Mouse (Mus musculus): ENCODE measurements around the gene Eif2ak2. TPM values are rescaled to one million over a fixed set of nuclear protein-coding genes. Genes with fewer than 3 reads are reported as not detected.

Gene Eif2ak2
- total and polyA plus RNA-seq, 3 experiments, result 14.1 to 18.1 TPM; not detected in 1

- peak in 1 of 2 experiments; percentile 82; a peak in 2 of 4 replicates for TF ChIP-seq POLR2A (IDR thresholded peaks at IDR 0.05; ENCODE audit: control insufficient read depth in 1 of 2, insufficient read depth in 1 of 2, low read depth in 1 of 2, low read length in 2 of 2, poor library complexity in 1 of 2)
- peak; percentile 67; the same call in 1 of the 2 replicates for TF ChIP-seq SIN3A (IDR thresholded peaks at IDR 0.05; ENCODE audit: low read length)
- TF ChIP-seq MXI1 (IDR thresholded peaks at IDR 0.05; ENCODE audit: low read depth, low read length), result peak; percentile 36; the same call in 1 of the 2 replicates
Observed at GRCm38 (mm10) chr17:78912861-78913281, 30.5 kb upstream of the Eif2ak2 start (continued).

- no peak overlapping the region for H3K27ac ChIP-seq (ENCODE audit: control insufficient read depth, low read depth, low read length)
- no peak for DNase-seq (ENCODE audit: low read depth, low spot score)
- peaks cover 0 to 8% of the 10 kb centered on the region in 2 experiments; a peak in 2 of 4 replicates for H3K36me3 ChIP-seq (ENCODE audit: control insufficient read depth in 1 of 2, insufficient read depth in 2 of 2, low read length in 2 of 2)
- H3K4me3 ChIP-seq (ENCODE audit: control insufficient read depth in 1 of 2, insufficient read depth in 1 of 2, low read depth in 2 of 2, low read length in 2 of 2), result no peak overlapping the region
- no peaks in the 10 kb centered on the region; the same call in 1 of the 2 replicates for H3K79me2 ChIP-seq (ENCODE audit: control insufficient read depth, insufficient read depth, low read length, poor library complexity)
- peaks cover 0 to 5% of the 10 kb centered on the region in 2 experiments; a peak in 3 of 4 replicates for H3K4me1 ChIP-seq (ENCODE audit: control insufficient read depth in 1 of 2, insufficient read depth in 2 of 2, low read length in 2 of 2)
- TF ChIP-seq MXI1 (IDR thresholded peaks at IDR 0.05; ENCODE audit: low read depth, low read length) (no peak), NELFE (IDR thresholded peaks at IDR 0.05; ENCODE audit: low read depth, low read length) (no peak), TCF12 (IDR thresholded peaks at IDR 0.05; ENCODE audit: low read depth, low read length) (no peak), RCOR1 (IDR thresholded peaks at IDR 0.05; ENCODE audit: low read depth, low read length) (no peak), USF2 (IDR thresholded peaks at IDR 0.05; ENCODE audit: borderline replicate concordance in 1 of 2, insufficient read depth in 1 of 2, low read depth in 1 of 2, low read length in 2 of 2) (no peak), MYC (IDR thresholded peaks at IDR 0.05; ENCODE audit: low read depth, low read length) (no peak), MYB (IDR thresholded peaks at IDR 0.05; ENCODE audit: low read depth, low read length) (no peak), CHD1 (IDR thresholded peaks at IDR 0.05; ENCODE audit: low read depth, low read length) (no peak), USF1 (IDR thresholded peaks at IDR 0.05; ENCODE audit: low read depth, low read length) (no peak), RAD21 (IDR thresholded peaks at IDR 0.05; ENCODE audit: low read depth, low read length) (no peak)
- H3K9ac ChIP-seq (ENCODE audit: control insufficient read depth, low read depth, low read length, poor library complexity, severe bottlenecking), result no peak overlapping the region
- no peaks in the 10 kb centered on the region for H3K9me3 ChIP-seq (replicated peaks; ENCODE audit: insufficient read depth, low read length)
- H3K27me3 ChIP-seq (ENCODE audit: control insufficient read depth in 1 of 2, insufficient read depth in 2 of 2, low read length in 2 of 2), result no peaks in the 10 kb centered on the region
Observed at GRCm38 (mm10) chr17:78909374-78909773, 27.0 kb upstream of the Eif2ak2 start.

- no peaks in the 10 kb centered on the region for H3K9me3 ChIP-seq (replicated peaks; ENCODE audit: insufficient read depth, low read length)
- no peak for TF ChIP-seq RCOR1 (IDR thresholded peaks at IDR 0.05; ENCODE audit: low read depth, low read length)
- TF ChIP-seq MEF2A (IDR thresholded peaks at IDR 0.05; ENCODE audit: extremely low read depth, insufficient replicate concordance, low read depth, low read length, poor library complexity, severe bottlenecking), result no peak
- no peak for TF ChIP-seq MAFK (IDR thresholded peaks at IDR 0.05; ENCODE audit: borderline replicate concordance, low read depth, low read length)
- TF ChIP-seq TCF12 (IDR thresholded peaks at IDR 0.05; ENCODE audit: low read depth, low read length), result no peak
- TF ChIP-seq USF2 (IDR thresholded peaks at IDR 0.05; ENCODE audit: borderline replicate concordance in 1 of 2, insufficient read depth in 1 of 2, low read depth in 1 of 2, low read length in 2 of 2), result no peak
- no peak for TF ChIP-seq ZC3H11A (IDR thresholded peaks at IDR 0.05; ENCODE audit: low read depth, low read length)
- no peak for TF ChIP-seq POLR2AphosphoS5 (IDR thresholded peaks at IDR 0.05; ENCODE audit: borderline replicate concordance, low read depth, low read length)
- no peak for TF ChIP-seq TAL1 (IDR thresholded peaks at IDR 0.05; ENCODE audit: low read length)
- no peak for TF ChIP-seq SMC3 (IDR thresholded peaks at IDR 0.05; ENCODE audit: low read depth, low read length)
- TF ChIP-seq ELF1 (IDR thresholded peaks at IDR 0.05; ENCODE audit: low read depth, low read length), result no peak
- no peak for TF ChIP-seq ETS1 (IDR thresholded peaks at IDR 0.05; ENCODE audit: low read depth, low read length)
- TF ChIP-seq CHD2 (IDR thresholded peaks at IDR 0.05; ENCODE audit: low read length), result no peak
- no peak for TF ChIP-seq USF1 (IDR thresholded peaks at IDR 0.05; ENCODE audit: low read depth, low read length)
- TF ChIP-seq TBP (IDR thresholded peaks at IDR 0.05; ENCODE audit: low read depth, low read length), result no peak
- no peak for TF ChIP-seq EP300 (IDR thresholded peaks at IDR 0.05; ENCODE audit: low read depth in 1 of 2, low read length in 2 of 2)
- TF ChIP-seq SIN3A (IDR thresholded peaks at IDR 0.05; ENCODE audit: low read length), result no peak
- no peak for TF ChIP-seq ZMIZ1 (IDR thresholded peaks at IDR 0.05; ENCODE audit: low read depth, low read length)
- TF ChIP-seq ZKSCAN1 (IDR thresholded peaks at IDR 0.05; ENCODE audit: low read depth, low read length), result no peak
- TF ChIP-seq NRF1 (IDR thresholded peaks at IDR 0.05; ENCODE audit: insufficient read depth, low read depth, low read length, poor library complexity, severe bottlenecking), result no peak
- H3K4me1 ChIP-seq (ENCODE audit: control insufficient read depth in 1 of 2, insufficient read depth in 2 of 2, low read length in 2 of 2), result no peaks in the 10 kb centered on the region
- H3K79me2 ChIP-seq (ENCODE audit: control insufficient read depth, insufficient read depth, low read length, poor library complexity), result no peaks in the 10 kb centered on the region
- no peaks in the 10 kb centered on the region for H3K27me3 ChIP-seq (ENCODE audit: control insufficient read depth in 1 of 2, insufficient read depth in 2 of 2, low read length in 2 of 2)
- no peak for DNase-seq (ENCODE audit: low read depth, low spot score)
- no peak within 1 kb of the TSS for H3K4me3 ChIP-seq (ENCODE audit: control insufficient read depth in 1 of 2, insufficient read depth in 1 of 2, low read depth in 2 of 2, low read length in 2 of 2)
- H3K9ac ChIP-seq (ENCODE audit: control insufficient read depth, low read depth, low read length, poor library complexity, severe bottlenecking), result no peak within 1 kb of the TSS
- H3K36me3 ChIP-seq (ENCODE audit: control insufficient read depth in 1 of 2, insufficient read depth in 2 of 2, low read length in 2 of 2), result peaks cover 0 to 4% of the 10 kb centered on the region in 2 experiments; a peak in 2 of 4 replicates
- no peak within 1 kb of the TSS for H3K27ac ChIP-seq (ENCODE audit: control insufficient read depth, low read depth, low read length)
Observed at GRCm38 (mm10) chr17:78906892-78907291, 24.5 kb upstream of the Eif2ak2 start, which contains the start of gene Sult6b1. Gene Sult6b1, minus strand, starts transcription at chr17:78906992.

Measured in MEL (cell line).